ENCODE assay signal across 10 mouse cellular contexts in the genomic region with DNA sequence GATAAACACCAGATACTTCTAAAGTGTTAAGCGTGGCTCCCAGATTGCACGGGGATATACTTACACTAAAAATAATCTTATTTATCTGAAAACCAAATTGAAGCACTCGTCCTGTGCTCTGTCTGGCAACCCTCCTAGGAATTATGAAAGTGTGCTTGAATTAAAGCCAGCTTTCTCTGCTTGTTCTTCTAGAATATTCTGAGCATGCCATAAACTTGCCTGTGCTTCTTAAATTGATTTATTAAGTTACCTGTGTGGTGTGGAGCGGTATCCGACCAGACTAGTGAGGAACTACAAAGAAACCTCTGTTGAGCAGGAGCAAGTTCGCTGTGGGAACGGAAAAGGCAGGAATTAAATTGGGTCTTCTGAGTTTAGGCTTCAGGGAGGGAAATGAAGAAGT.
DNase-seq lines count a peak whose midpoint lies in the region; ATAC-seq and TF ChIP-seq lines count a peak whose summit lies in the region.
"Had no signal": no experiment of that assay in that cellular context is flagged by ENCODE, and none has a peak within 500 bp of the region (broad histone marks: within the 10 kb centered on the region; RNA-seq: fewer than 3 reads in every experiment).

No protein-coding gene starts in this region.

- TF ChIP-seq POLR2A in kidney, adult 2 months (IDR thresholded peaks at IDR 0.05; ENCODE audit: low read depth, low read length): no peak

- H3K9ac ChIP-seq in embryonic facial prominence, embryonic 12.5 days: no peak overlapping the region
- no peak overlapping the region for H3K9ac ChIP-seq in limb, embryonic 13.5 days
- H3K9ac ChIP-seq: liver, embryonic 13.5 days had no signal

- H3K36me3 ChIP-seq in embryonic facial prominence, embryonic 12.5 days: no peaks in the 10 kb centered on the region
- H3K36me3 ChIP-seq in embryonic facial prominence, embryonic 10.5 days (replicated peaks): no peaks in the 10 kb centered on the region
- no peaks in the 10 kb centered on the region for H3K36me3 ChIP-seq in kidney, adult 2 months (ENCODE audit: control insufficient read depth, insufficient read depth, low read length)
- H3K36me3 ChIP-seq in limb, embryonic 13.5 days: no peaks in the 10 kb centered on the region
- H3K36me3 ChIP-seq: liver, embryonic 13.5 days had no signal

- H3K4me1 ChIP-seq in embryonic facial prominence, embryonic 12.5 days: peaks cover 21% of the 10 kb centered on the region
- peaks cover 39% of the 10 kb centered on the region for H3K4me1 ChIP-seq in embryonic facial prominence, embryonic 10.5 days
- H3K4me1 ChIP-seq in kidney, adult 2 months (ENCODE audit: control insufficient read depth, insufficient read depth, low read length): peaks cover 22% of the 10 kb centered on the region; the same call in 1 of the 2 replicates
- peaks cover 59% of the 10 kb centered on the region for H3K4me1 ChIP-seq in limb, embryonic 13.5 days
- H3K4me1 ChIP-seq: liver, embryonic 13.5 days had no signal

- 35% methylated on average over 7 of the region's 7 CpGs for WGBS in embryonic facial prominence, embryonic 12.5 days
- WGBS in embryonic facial prominence, embryonic 10.5 days: 61% methylated on average over 7 of the region's 7 CpGs
- 56% methylated on average over 7 of the region's 7 CpGs for WGBS in kidney, adult 2 months
- 23% methylated on average over 7 of the region's 7 CpGs for WGBS in limb, embryonic 13.5 days

- peak overlapping the region; percentile 13; the same call in 1 of the 2 replicates for H3K27ac ChIP-seq in embryonic facial prominence, embryonic 12.5 days
- H3K27ac ChIP-seq in embryonic facial prominence, embryonic 10.5 days (replicated peaks): no peak overlapping the region
- no peak overlapping the region for H3K27ac ChIP-seq in kidney, adult 2 months (ENCODE audit: insufficient read depth, low read depth, low read length)
- peak overlapping the region; percentile 75 for H3K27ac ChIP-seq in limb, embryonic 13.5 days
- H3K27ac ChIP-seq: liver, embryonic 13.5 days had no signal

- 0 out of 2 replicates have a peak overlapping the region, but pooled peaks have one; percentile 0 for H3K4me2 ChIP-seq in embryonic facial prominence, embryonic 12.5 days (replicated peaks)
- H3K4me2 ChIP-seq in limb, embryonic 13.5 days (replicated peaks): peak overlapping the region; percentile 45
- H3K4me2 ChIP-seq: liver, embryonic 13.5 days had no signal

- H3K4me3 ChIP-seq in embryonic facial prominence, embryonic 12.5 days: no peak overlapping the region
- no peak overlapping the region for H3K4me3 ChIP-seq in embryonic facial prominence, embryonic 10.5 days
- no peak overlapping the region for H3K4me3 ChIP-seq in kidney, adult 2 months (ENCODE audit: insufficient read depth, low read depth, low read length)
- H3K4me3 ChIP-seq in limb, embryonic 13.5 days: no peak overlapping the region
- H3K4me3 ChIP-seq: liver, embryonic 13.5 days had no signal

- TF ChIP-seq CTCF in kidney, adult 2 months (conservative IDR thresholded peaks at IDR 0.05; ENCODE audit: insufficient read depth, insufficient read length, low read depth, low read length): no peak

- no peaks in the 10 kb centered on the region for H3K27me3 ChIP-seq in embryonic facial prominence, embryonic 12.5 days
- H3K27me3 ChIP-seq in embryonic facial prominence, embryonic 10.5 days (replicated peaks; ENCODE audit: low read depth, poor library complexity, severe bottlenecking): no peaks in the 10 kb centered on the region; the same call in 1 of the 2 replicates
- H3K27me3 ChIP-seq in kidney, adult 2 months (replicated peaks; ENCODE audit: control insufficient read depth, insufficient read depth, low read length): no peaks in the 10 kb centered on the region
- H3K27me3 ChIP-seq in limb, embryonic 13.5 days: peaks cover 33% of the 10 kb centered on the region; the same call in 1 of the 2 replicates
- H3K27me3 ChIP-seq: liver, embryonic 13.5 days had no signal

- no peak for ATAC-seq in embryonic facial prominence, embryonic 12.5 days (ENCODE audit: insufficient number of reproducible peaks, insufficient read depth, low FRiP score, low TSS enrichment)
- 0 out of 2 replicates have a peak, but pooled peaks have one; percentile 30 for ATAC-seq in limb, embryonic 13.5 days (ENCODE audit: low FRiP score, low read depth)

- no peak for DNase-seq in embryonic facial prominence, embryonic 10.5 days (ENCODE audit: low spot score)
- DNase-seq in kidney, adult 2 months: peak; percentile 16
- DNase-seq in kidney, adult 8-10 months: no peak
- DNase-seq in brain, adult 2 months (ENCODE audit: low read depth, low spot score): peak; percentile 13
- DNase-seq in spleen, postnatal 36 days (ENCODE audit: low spot score in 2 of 2): no peak
- DNase-seq in spleen, postnatal 14 days (ENCODE audit: low spot score in 2 of 2): no peak
- DNase-seq: liver, embryonic 13.5 days; thymus, postnatal 25 days had no signal

- no peaks in the 10 kb centered on the region for H3K9me3 ChIP-seq in embryonic facial prominence, embryonic 12.5 days
- no peaks in the 10 kb centered on the region for H3K9me3 ChIP-seq in embryonic facial prominence, embryonic 10.5 days
- no peaks in the 10 kb centered on the region for H3K9me3 ChIP-seq in limb, embryonic 13.5 days
- H3K9me3 ChIP-seq: liver, embryonic 13.5 days had no signal

Comparison
In these comparisons a context has a peak if more than half of its experiments do, and no peak if none do; other contexts are left out.
1. H3K27ac ChIP-seq: peak in embryonic facial prominence, embryonic 12.5 days (single experiment) and limb, embryonic 13.5 days (single experiment); none in embryonic facial prominence, embryonic 10.5 days (single experiment) and kidney, adult 2 months (single experiment).
2. DNase-seq: peak in kidney, adult 2 months (single experiment) and brain, adult 2 months (single experiment); none in embryonic facial prominence, embryonic 10.5 days (single experiment), kidney, adult 8-10 months (0 of 2), spleen, postnatal 36 days (0 of 2) and spleen, postnatal 14 days (0 of 2).